Mouse (Mus musculus): ENCODE measurements around the gene Msl1.

DNA sequence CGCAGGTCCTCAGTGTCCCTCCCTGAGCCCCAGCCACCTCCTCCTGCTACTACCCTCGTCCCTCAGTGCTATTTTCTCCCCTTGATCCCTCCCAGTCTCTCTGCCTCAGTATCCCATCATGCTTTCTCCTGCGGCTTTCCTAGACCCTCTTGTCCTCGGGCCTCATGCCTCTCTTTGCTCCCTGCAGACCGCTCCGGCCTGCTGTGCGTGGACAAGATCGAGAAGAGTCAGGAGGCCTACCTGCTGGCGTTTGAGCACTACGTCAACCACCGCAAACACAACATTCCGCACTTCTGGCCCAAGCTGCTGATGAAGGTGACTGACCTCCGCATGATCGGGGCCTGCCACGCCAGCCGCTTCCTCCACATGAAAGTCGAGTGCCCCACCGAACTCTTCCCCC, 31.2 kb upstream of the Msl1 start:
- no peak for TF ChIP-seq POLR2A (IDR thresholded peaks at IDR 0.05; ENCODE audit: low read depth, low read length)
- no peak for TF ChIP-seq CTCF (IDR thresholded peaks at IDR 0.05; ENCODE audit: borderline replicate concordance, insufficient read depth, low read length)
